In genomic region chr12:38586368-38586865, GRCm38 (mm10) we compare ENCODE assay signal across 28 mouse cellular contexts.
"Had no signal": no experiment of that assay in that cellular context is flagged by ENCODE, and none has a peak within 500 bp of the region (broad histone marks: within the 10 kb centered on the region; RNA-seq: fewer than 3 reads in every experiment).

No protein-coding gene starts in this region.

- H3K27ac ChIP-seq: embryonic facial prominence, embryonic 10.5 days; embryonic facial prominence, embryonic 12.5 days; embryonic facial prominence, embryonic 13.5 days; embryonic facial prominence, embryonic 15.5 days; forebrain, embryonic 10.5 days; forebrain, embryonic 12.5 days; forebrain, embryonic 13.5 days; forebrain, embryonic 15.5 days; gastrocnemius, adult 2 months had no signal

- H3K27me3 ChIP-seq: embryonic facial prominence, embryonic 12.5 days; embryonic facial prominence, embryonic 13.5 days; embryonic facial prominence, embryonic 15.5 days; forebrain, embryonic 12.5 days; forebrain, embryonic 13.5 days; forebrain, embryonic 15.5 days had no signal

- DNase-seq: cerebellum, adult 18-20 months; cerebellum, adult 2 months; cerebellum, adult 8-10 months; cerebellum, adult 9-10 months; cerebellum, adult 9-11 months; cerebellum, postnatal 10 days; cerebellum, postnatal 14 days; cerebellum, postnatal 25 days; cerebellum, postnatal 36 days; embryo, embryonic 11 days; forebrain, postnatal 0 days; gastrocnemius, adult 2 months; gastrocnemius, postnatal 10 days; gastrocnemius, postnatal 14 days; gastrocnemius, postnatal 25 days; gastrocnemius, postnatal 36 days; heart, adult 11 months had no signal

- H3K9ac ChIP-seq: embryonic facial prominence, embryonic 12.5 days; embryonic facial prominence, embryonic 13.5 days; embryonic facial prominence, embryonic 15.5 days; forebrain, embryonic 12.5 days; forebrain, embryonic 13.5 days; forebrain, embryonic 15.5 days; forebrain, postnatal 0 days had no signal

- H3K4me3 ChIP-seq: embryonic facial prominence, embryonic 10.5 days; embryonic facial prominence, embryonic 12.5 days; embryonic facial prominence, embryonic 13.5 days; embryonic facial prominence, embryonic 15.5 days; erythroblast, embryonic 14.5 days; forebrain, embryonic 10.5 days; forebrain, embryonic 12.5 days; forebrain, embryonic 13.5 days; forebrain, embryonic 15.5 days; gastrocnemius, adult 2 months had no signal

- H3K4me2 ChIP-seq: embryonic facial prominence, embryonic 12.5 days; embryonic facial prominence, embryonic 13.5 days; embryonic facial prominence, embryonic 15.5 days; forebrain, embryonic 12.5 days; forebrain, embryonic 13.5 days; forebrain, embryonic 15.5 days had no signal

- ATAC-seq: forebrain, embryonic 13.5 days; forebrain, embryonic 14.5 days; forebrain, embryonic 15.5 days; forebrain, embryonic 16.5 days; forebrain, postnatal 0 days had no signal

- H3K4me1 ChIP-seq: embryonic facial prominence, embryonic 10.5 days; embryonic facial prominence, embryonic 12.5 days; embryonic facial prominence, embryonic 13.5 days; embryonic facial prominence, embryonic 15.5 days; forebrain, embryonic 10.5 days; forebrain, embryonic 12.5 days; forebrain, embryonic 13.5 days; forebrain, embryonic 15.5 days had no signal

- H3K9me3 ChIP-seq: embryonic facial prominence, embryonic 10.5 days; embryonic facial prominence, embryonic 12.5 days; embryonic facial prominence, embryonic 13.5 days; embryonic facial prominence, embryonic 15.5 days; forebrain, embryonic 10.5 days; forebrain, embryonic 12.5 days; forebrain, embryonic 13.5 days; forebrain, embryonic 15.5 days had no signal

- H3K36me3 ChIP-seq: embryonic facial prominence, embryonic 10.5 days; embryonic facial prominence, embryonic 12.5 days; embryonic facial prominence, embryonic 13.5 days; embryonic facial prominence, embryonic 15.5 days; forebrain, embryonic 10.5 days; forebrain, embryonic 12.5 days; forebrain, embryonic 15.5 days had no signal
